Mouse (Mus musculus) kidney, embryonic 15.5 days (tissue): ENCODE results near the gene Gm2115. TPM values are rescaled to one million over a fixed set of nuclear protein-coding genes. Genes with fewer than 3 reads are reported as not detected.
A peak's percentile ranks its signal among the peaks of the same experiment; 100 is the strongest.

ENCODE experiments used
- ATAC-seq: fragments of 200-750 bp; cut with Nextera tagmentation; replicated peaks from 2 replicates; pipeline ENCODE4 v1.8.0; 2017; ENCODE audit warnings: moderate TSS enrichment; ENCODE audit not compliant: low FRiP score
- H3K27ac ChIP-seq: fragments of 300-500 bp; sonication (generic); 2 replicates; pipeline ENCODE4 v1.5.1; 2015; ENCODE audit warnings: mild to moderate bottlenecking, inconsistent platforms
- H3K27me3 ChIP-seq: fragments of 300-500 bp; sonication (generic); 2 replicates; pipeline ENCODE4 v1.6.1; 2015; ENCODE audit warnings: inconsistent platforms
- H3K36me3 ChIP-seq: fragments of 300-500 bp; sonication (generic); 2 replicates; pipeline ENCODE4 v1.6.1; 2015; ENCODE audit warnings: inconsistent platforms
- H3K4me1 ChIP-seq: fragments of 300-500 bp; sonication (generic); 2 replicates; pipeline ENCODE4 v1.6.1; 2015; ENCODE audit warnings: inconsistent platforms
- H3K4me2 ChIP-seq: fragments of 300-500 bp; sonication (generic); 2 replicates; pipeline ENCODE4 v1.6.1; 2015; ENCODE audit warnings: moderate library complexity, mild to moderate bottlenecking, inconsistent platforms
- H3K4me3 ChIP-seq: fragments of 300-500 bp; sonication (generic); replicated peaks from 2 replicates; pipeline ENCODE4 v1.5.1; 2015; ENCODE audit warnings: mild to moderate bottlenecking, inconsistent platforms
- H3K9ac ChIP-seq: fragments of 300-500 bp; sonication (generic); 2 replicates; pipeline ENCODE4 v1.6.1; 2015; ENCODE audit warnings: mild to moderate bottlenecking, inconsistent platforms
- H3K9me3 ChIP-seq: fragments of 300-500 bp; sonication (generic); replicated peaks from 2 replicates; pipeline ENCODE4 v1.6.1; 2016; ENCODE audit warnings: inconsistent platforms
- WGBS: fragments of 180-500 bp; shearing (Covaris S2); methylation state at CpG from one replicate; pipeline ENCODE4 v1.1.7; 2015; ENCODE audit warnings: mixed read lengths; 5-methylcytosine and 5-hydroxymethylcytosine counted together
- polyA plus RNA-seq: library from polyadenylated mRNA; unstranded; fragments of >200 nt; fragmentation: Nextera tagmentation; extraction: Ambion mirVana; gene quantifications from 2 replicates; pipeline ENCODE4 v1.2.1, GENCODE M21; 2015

Gm2115 gene
- polyA plus RNA-seq, 1 experiment from 2014 or later, result 0.60 TPM

DNA sequence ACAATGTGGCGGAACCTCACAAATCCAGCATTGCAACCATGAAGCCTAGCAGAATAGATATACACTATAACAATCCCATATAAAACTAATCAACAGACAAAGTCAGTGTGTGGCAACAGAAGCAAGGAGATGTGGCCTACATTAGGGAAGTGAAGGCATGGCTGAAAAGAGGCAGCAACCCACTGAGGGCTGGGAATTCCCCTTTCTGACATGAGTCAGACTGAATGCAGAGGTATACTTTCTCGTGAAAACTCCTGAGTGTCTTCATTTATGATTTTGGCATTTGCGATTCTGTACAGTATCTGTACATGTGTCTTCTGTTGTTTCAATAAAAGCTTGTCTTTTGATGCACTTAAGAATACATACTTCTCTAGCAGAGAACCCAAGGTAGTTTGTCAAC, 62.6 kb downstream of the Gm2115 start:
- Histone ChIP-seq H3K27me3 (no peaks in the 10 kb centered on the region), H3K9me3 (no peaks in the 10 kb centered on the region), H3K4me3 (no peak overlapping the region), H3K4me1 (0 out of 2 replicates have a peak, but pooled peaks cover 2% of the 10 kb centered on the region), H3K36me3 (no peaks in the 10 kb centered on the region), H3K4me2 (no peak overlapping the region), H3K9ac (no peak overlapping the region), H3K27ac (no peak overlapping the region)
- WGBS, result 92% methylated on average over 3 of the region's 3 CpGs
- no peak for ATAC-seq

- WGBS, result 41% methylated on average over 8 of the region's 8 CpGs
- no peak overlapping the region for H3K27ac ChIP-seq
Measured at GRCm38 (mm10) chr7:84594087-84594916, 65.5 kb downstream of the Gm2115 start.

GRCm38 (mm10) chr7:84594917-84595303, 66.2 kb downstream of the Gm2115 start:
- ATAC-seq, result no peak; the same call in 1 of the 2 replicates
- Histone ChIP-seq H3K27me3 (no peaks in the 10 kb centered on the region), H3K4me3 (no peak overlapping the region), H3K36me3 (no peaks in the 10 kb centered on the region), H3K9ac (no peak overlapping the region), H3K4me2 (no peak overlapping the region), H3K4me1 (0 out of 2 replicates have a peak, but pooled peaks cover 2% of the 10 kb centered on the region), H3K9me3 (no peaks in the 10 kb centered on the region), H3K27ac (no peak overlapping the region)

More at GRCm38 (mm10) chr7:84594087-84594916, 65.5 kb downstream of the Gm2115 start:
- Histone ChIP-seq H3K4me2 (no peak overlapping the region), H3K4me1 (0 out of 2 replicates have a peak, but pooled peaks cover 2% of the 10 kb centered on the region), H3K9ac (no peak overlapping the region), H3K9me3 (no peaks in the 10 kb centered on the region), H3K36me3 (no peaks in the 10 kb centered on the region), H3K4me3 (no peak overlapping the region), H3K27me3 (no peaks in the 10 kb centered on the region)
- ATAC-seq, result peak; percentile 77

DNA sequence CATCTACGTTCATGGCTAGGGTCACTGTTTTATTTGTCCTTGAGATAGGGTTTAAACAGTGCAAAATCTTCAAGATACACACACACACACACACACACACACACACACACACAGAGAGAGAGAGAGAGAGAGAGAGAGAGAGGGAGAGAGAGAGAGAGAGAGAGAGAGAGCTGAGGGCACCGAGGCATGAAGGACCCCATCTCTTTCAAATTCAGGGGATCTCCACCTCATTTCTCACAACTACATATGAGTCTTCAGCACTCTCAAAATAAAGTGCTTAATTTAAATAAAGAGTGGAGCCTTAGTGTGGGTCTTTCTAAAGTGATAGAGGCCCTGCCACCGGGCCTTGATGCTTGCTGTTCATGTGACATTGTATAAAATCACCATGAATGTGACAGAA, 67.2 kb downstream of the Gm2115 start:
- Histone ChIP-seq H3K27ac (no peak overlapping the region), H3K9ac (no peak overlapping the region), H3K4me3 (no peak overlapping the region), H3K4me1 (0 out of 2 replicates have a peak, but pooled peaks cover 2% of the 10 kb centered on the region), H3K4me2 (no peak overlapping the region), H3K27me3 (no peaks in the 10 kb centered on the region), H3K9me3 (no peaks in the 10 kb centered on the region), H3K36me3 (no peaks in the 10 kb centered on the region)
- WGBS, result 90% methylated on average over 3 of the region's 3 CpGs
- no peak for ATAC-seq

DNA sequence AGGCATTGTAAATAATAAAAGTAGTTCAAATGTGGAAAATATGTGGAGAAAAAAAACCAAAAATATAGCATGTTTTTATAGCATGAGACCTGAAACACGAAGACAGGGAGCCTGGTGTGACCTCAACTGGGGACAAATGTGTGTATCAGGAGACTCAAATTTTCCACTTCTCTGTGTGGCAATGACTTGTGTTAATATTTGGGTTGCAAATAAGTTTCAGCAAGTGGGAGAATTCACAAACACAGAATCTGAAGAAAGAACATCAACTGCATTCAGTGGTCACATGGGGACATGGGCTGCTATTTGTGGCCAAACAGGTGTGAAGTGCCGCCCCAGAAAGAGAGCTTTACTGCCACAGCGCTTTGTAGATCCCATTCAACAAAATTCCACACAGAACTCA, 67.9 kb downstream of the Gm2115 start:
- Histone ChIP-seq H3K9ac (no peak overlapping the region), H3K4me3 (no peak overlapping the region), H3K4me2 (no peak overlapping the region), H3K4me1 (0 out of 2 replicates have a peak, but pooled peaks cover 2% of the 10 kb centered on the region), H3K36me3 (no peaks in the 10 kb centered on the region), H3K9me3 (no peaks in the 10 kb centered on the region), H3K27ac (no peak overlapping the region), H3K27me3 (no peaks in the 10 kb centered on the region)
- WGBS, result 86% methylated on average over 3 of the region's 3 CpGs
- no peak for ATAC-seq

GRCm38 (mm10) chr7:84600631-84601030, 71.9 kb downstream of the Gm2115 start:
- Histone ChIP-seq H3K4me2 (no peak overlapping the region), H3K4me1 (peaks cover 13% of the 10 kb centered on the region), H3K36me3 (no peaks in the 10 kb centered on the region), H3K27me3 (no peaks in the 10 kb centered on the region), H3K9me3 (no peaks in the 10 kb centered on the region), H3K4me3 (no peak overlapping the region), H3K9ac (no peak overlapping the region), H3K27ac (no peak overlapping the region)
- no peak for ATAC-seq
- 96% methylated on average over 2 of the region's 2 CpGs for WGBS

- Histone ChIP-seq H3K36me3 (no peaks in the 10 kb centered on the region), H3K27ac (no peak overlapping the region), H3K9ac (no peak overlapping the region), H3K4me2 (no peak overlapping the region), H3K4me3 (no peak overlapping the region), H3K9me3 (no peaks in the 10 kb centered on the region), H3K4me1 (peaks cover 17% of the 10 kb centered on the region), H3K27me3 (no peaks in the 10 kb centered on the region)
- WGBS, result 91% methylated on average over 3 of the region's 3 CpGs
- ATAC-seq, result no peak
Measured at GRCm38 (mm10) chr7:84601331-84601730, 72.6 kb downstream of the Gm2115 start.

- H3K4me1 ChIP-seq, result peaks cover 20% of the 10 kb centered on the region
- H3K27me3 ChIP-seq, result no peaks in the 10 kb centered on the region
- peak overlapping the region; percentile 96; the same call in 1 of the 2 replicates for H3K4me2 ChIP-seq
- no peak overlapping the region for H3K9ac ChIP-seq
- no peak overlapping the region for H3K4me3 ChIP-seq
- 0 out of 2 replicates have a peak overlapping the region, but pooled peaks have one; percentile 6 for H3K27ac ChIP-seq
- no peak for ATAC-seq
- no peaks in the 10 kb centered on the region for H3K9me3 ChIP-seq
- H3K36me3 ChIP-seq, result no peaks in the 10 kb centered on the region
- 58% methylated on average over 3 of the region's 3 CpGs for WGBS
Measured at GRCm38 (mm10) chr7:84604501-84604900, 75.7 kb downstream of the Gm2115 start.

- WGBS, result 9% methylated on average over 19 of the region's 19 CpGs
- Histone ChIP-seq H3K9me3 (no peaks in the 10 kb centered on the region), H3K4me2 (peak overlapping the region; percentile 96), H3K4me3 (peak overlapping the region; percentile 64), H3K9ac (peak overlapping the region; percentile 45), H3K27ac (0 out of 2 replicates have a peak overlapping the region, but pooled peaks have one; percentile 9), H3K4me1 (peaks cover 20% of the 10 kb centered on the region), H3K27me3 (no peaks in the 10 kb centered on the region), H3K36me3 (no peaks in the 10 kb centered on the region)
- ATAC-seq, result peak; percentile 62; the same call in 1 of the 2 replicates
Measured at GRCm38 (mm10) chr7:84605033-84605687, 76.4 kb downstream of the Gm2115 start.

DNA sequence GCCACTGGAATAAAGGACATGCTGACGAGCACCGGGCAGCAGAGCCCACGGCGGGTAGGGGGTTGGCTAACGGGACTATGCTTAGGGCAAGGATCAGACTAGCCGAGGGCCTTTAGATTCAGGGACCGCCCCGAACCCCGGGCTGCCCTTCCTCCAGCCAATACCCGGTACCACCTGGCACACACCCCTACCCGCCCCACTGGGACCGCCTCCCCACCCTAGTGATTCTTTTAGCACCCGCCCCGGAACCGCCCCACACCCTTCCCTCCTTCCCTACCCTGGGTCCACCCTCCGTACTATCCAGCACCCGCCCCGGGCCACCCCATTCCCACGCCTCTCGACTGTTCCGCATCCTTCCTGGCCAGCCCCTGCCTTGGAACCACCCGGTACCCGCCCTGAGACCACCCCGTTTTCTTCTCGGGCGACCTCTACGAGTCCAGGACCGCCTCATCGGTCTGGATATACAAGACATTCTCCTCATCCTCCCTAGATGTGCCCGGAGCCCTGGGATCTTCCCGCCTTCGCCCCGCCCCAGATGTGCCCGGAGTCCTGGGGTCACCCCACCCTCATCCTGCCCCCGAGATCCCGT, 77.0 kb downstream of the Gm2115 start:
- Histone ChIP-seq H3K9me3 (no peaks in the 10 kb centered on the region), H3K4me1 (peaks cover 20% of the 10 kb centered on the region), H3K27me3 (no peaks in the 10 kb centered on the region), H3K4me3 (peak overlapping the region; percentile 64), H3K4me2 (peak overlapping the region; percentile 96), H3K27ac (no peak overlapping the region), H3K9ac (peak overlapping the region; percentile 45), H3K36me3 (no peaks in the 10 kb centered on the region)
- ATAC-seq, result peak; percentile 92
- under 1% methylated on average over 35 of the region's 36 CpGs for WGBS

- peaks cover 20% of the 10 kb centered on the region for H3K4me1 ChIP-seq
- peak within 1 kb of the TSS; percentile 45 for H3K9ac ChIP-seq
- H3K27me3 ChIP-seq, result no peaks in the 10 kb centered on the region
- ATAC-seq, result peak; percentile 62
- no peaks in the 10 kb centered on the region for H3K9me3 ChIP-seq
- peak within 1 kb of the TSS; percentile 96 for H3K4me2 ChIP-seq
- H3K36me3 ChIP-seq, result no peaks in the 10 kb centered on the region
- H3K4me3 ChIP-seq, result peak within 1 kb of the TSS; percentile 64
- no peak within 1 kb of the TSS for H3K27ac ChIP-seq
- under 1% methylated on average over 7 of the region's 10 CpGs for WGBS
Measured at GRCm38 (mm10) chr7:84606293-84606749, 77.6 kb downstream of the Gm2115 start, which contains the start of gene Fah. Gene Fah, minus strand, starts transcription at chr7:84606722.

DNA sequence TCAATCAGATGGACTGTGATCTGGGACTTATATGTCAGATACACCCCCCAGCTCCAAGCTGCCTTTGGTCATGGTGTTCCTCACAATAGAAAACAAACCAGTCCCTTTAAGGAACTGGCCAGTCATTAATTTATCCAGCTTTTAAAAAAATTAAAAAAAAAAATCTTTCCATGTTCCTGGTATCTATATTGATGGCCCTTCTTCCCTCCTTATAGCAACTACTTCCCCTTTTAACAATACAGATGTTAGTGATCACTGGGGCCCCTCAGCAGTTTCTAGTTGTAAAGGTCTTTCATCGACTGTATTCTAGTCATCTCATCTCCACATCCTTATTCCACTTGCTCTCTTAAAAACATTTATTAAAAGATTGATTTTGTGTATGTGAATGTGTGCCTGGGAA, 82.9 kb downstream of the Gm2115 start:
- H3K27me3 ChIP-seq, result no peaks in the 10 kb centered on the region
- H3K27ac ChIP-seq, result no peak overlapping the region
- H3K36me3 ChIP-seq, result peaks cover 14% of the 10 kb centered on the region
- no peak overlapping the region for H3K9ac ChIP-seq
- H3K4me2 ChIP-seq, result no peak overlapping the region
- peaks cover under 1% of the 10 kb centered on the region; the same call in 1 of the 2 replicates for H3K4me1 ChIP-seq
- 93% methylated on average over 1 of the region's 1 CpGs for WGBS
- no peak overlapping the region for H3K4me3 ChIP-seq
- H3K9me3 ChIP-seq, result no peaks in the 10 kb centered on the region
- ATAC-seq, result no peak
